Mouse (Mus musculus) heart, embryonic 16.5 days (tissue): ENCODE measurements at regions not wholly inside any gene's neighbourhood (a gene's known extent, or its start where the extent isn't known, plus 50 kb on each side); places are given as distances from the start of the nearest gene placed in this dataset.

Source experiments
- ATAC-seq: fragments of 200-750 bp; cut with Nextera tagmentation; replicated peaks from 2 replicates; pipeline ENCODE4 v1.8.0; 2017; ENCODE audit warnings: moderate number of reproducible peaks; ENCODE audit not compliant: insufficient read depth, low FRiP score; ENCODE audit errors: extremely low read depth
- H3K27ac ChIP-seq: fragments of 300-500 bp; sonication (generic); 2 replicates; pipeline ENCODE4 v1.5.1; 2014; ENCODE audit warnings: mild to moderate bottlenecking, low read length, control low read depth, moderate library complexity
- H3K27me3 ChIP-seq: fragments of 300-500 bp; sonication (generic); 2 replicates; pipeline ENCODE4 v1.6.1; 2014; ENCODE audit warnings: low read length, mixed read lengths; ENCODE audit not compliant: control insufficient read depth, insufficient read depth
- H3K36me3 ChIP-seq: fragments of 300-500 bp; sonication (generic); 2 replicates; pipeline ENCODE4 v1.6.1; 2014; ENCODE audit not compliant: control insufficient read depth, insufficient read depth
- H3K4me1 ChIP-seq: fragments of 300-500 bp; sonication (generic); 2 replicates; pipeline ENCODE4 v1.6.1; 2014; ENCODE audit warnings: low read length, mixed read lengths; ENCODE audit not compliant: control insufficient read depth, insufficient read depth
- H3K4me2 ChIP-seq: fragments of 300-500 bp; sonication (generic); 2 replicates; pipeline ENCODE4 v1.6.1; 2014; ENCODE audit warnings: low read depth, mild to moderate bottlenecking, control low read depth, low read length
- H3K4me3 ChIP-seq: fragments of 300-500 bp; sonication (generic); 2 replicates; pipeline ENCODE4 v1.5.1; 2014; ENCODE audit warnings: mild to moderate bottlenecking, control low read depth, low read length
- H3K9ac ChIP-seq: fragments of 300-500 bp; sonication (generic); 2 replicates; pipeline ENCODE4 v1.6.1; 2014; ENCODE audit warnings: low read length, control low read depth
- H3K9me3 ChIP-seq: fragments of 300-500 bp; sonication (generic); replicated peaks from 2 replicates; pipeline ENCODE4 v1.6.1; 2016; ENCODE audit warnings: low read length; ENCODE audit not compliant: control insufficient read depth
- WGBS: fragments of 180-500 bp; shearing (Covaris S2); extraction: QIAGEN DNeasy Blood & Tissue Kit; methylation state at CpG from one replicate; pipeline ENCODE4 v1.1.7; 2014; 5-methylcytosine and 5-hydroxymethylcytosine counted together

GRCm38 (mm10) chr13:43852888-43853287 is 68.3 kb downstream of the Cd83 start:
- WGBS: 70% methylated on average over 1 of the region's 1 CpGs
- H3K27me3 ChIP-seq: no peaks in the 10 kb centered on the region

GRCm38 (mm10) chr13:43854973-43855372 is 70.4 kb downstream of the Cd83 start:
- no peak for ATAC-seq
- 92% methylated on average over 2 of the region's 2 CpGs for WGBS
- H3K27me3 ChIP-seq: no peaks in the 10 kb centered on the region

More at GRCm38 (mm10) chr13:43852888-43853287, 68.3 kb downstream of the Cd83 start:
- no peak overlapping the region for H3K4me2 ChIP-seq
- no peak for ATAC-seq
- H3K27ac ChIP-seq: no peak overlapping the region
- H3K9me3 ChIP-seq: no peaks in the 10 kb centered on the region
- no peak overlapping the region for H3K4me3 ChIP-seq
- no peaks in the 10 kb centered on the region for H3K36me3 ChIP-seq
- H3K4me1 ChIP-seq: no peaks in the 10 kb centered on the region
- no peak overlapping the region for H3K9ac ChIP-seq

GRCm38 (mm10) chr13:43860932-43861331 is 76.4 kb downstream of the Cd83 start:
- Histone ChIP-seq H3K9ac (no peak overlapping the region), H3K4me1 (peaks cover 12% of the 10 kb centered on the region), H3K27me3 (no peaks in the 10 kb centered on the region), H3K9me3 (no peaks in the 10 kb centered on the region), H3K27ac (no peak overlapping the region), H3K4me3 (no peak overlapping the region), H3K36me3 (no peaks in the 10 kb centered on the region), H3K4me2 (no peak overlapping the region)
- 57% methylated on average over 4 of the region's 4 CpGs for WGBS
- no peak for ATAC-seq

More at GRCm38 (mm10) chr13:43854973-43855372, 70.4 kb downstream of the Cd83 start:
- H3K27ac ChIP-seq: no peak overlapping the region
- no peaks in the 10 kb centered on the region for H3K9me3 ChIP-seq
- H3K36me3 ChIP-seq: no peaks in the 10 kb centered on the region
- H3K4me1 ChIP-seq: no peaks in the 10 kb centered on the region
- no peak overlapping the region for H3K4me2 ChIP-seq
- no peak overlapping the region for H3K4me3 ChIP-seq
- no peak overlapping the region for H3K9ac ChIP-seq

GRCm38 (mm10) chr13:43861424-43861823 is 76.8 kb downstream of the Cd83 start:
- no peak overlapping the region for H3K27ac ChIP-seq
- peaks cover 12% of the 10 kb centered on the region for H3K4me1 ChIP-seq
- H3K9ac ChIP-seq: no peak overlapping the region
- no peak overlapping the region for H3K4me2 ChIP-seq
- no peak for ATAC-seq
- no peaks in the 10 kb centered on the region for H3K9me3 ChIP-seq
- H3K4me3 ChIP-seq: no peak overlapping the region
- H3K36me3 ChIP-seq: no peaks in the 10 kb centered on the region
- no peaks in the 10 kb centered on the region for H3K27me3 ChIP-seq
- WGBS: 78% methylated on average over 7 of the region's 7 CpGs

GRCm38 (mm10) chr13:43862056-43862455 is 77.5 kb downstream of the Cd83 start:
- H3K27me3 ChIP-seq: no peaks in the 10 kb centered on the region

GRCm38 (mm10) chr13:43862586-43862985 is 78.0 kb downstream of the Cd83 start:
- H3K4me2 ChIP-seq: no peak overlapping the region
- H3K36me3 ChIP-seq: no peaks in the 10 kb centered on the region
- whole genome bisulfite sequencing: 60% methylated on average over 6 of the region's 6 CpGs
- no peak overlapping the region for H3K4me3 ChIP-seq
- no peak overlapping the region for H3K9ac ChIP-seq
- no peaks in the 10 kb centered on the region for H3K27me3 ChIP-seq
- H3K4me1 ChIP-seq: peaks cover 12% of the 10 kb centered on the region
- ATAC-seq: no peak
- 0 out of 2 replicates have a peak overlapping the region, but pooled peaks have one; percentile 55 for H3K27ac ChIP-seq
- H3K9me3 ChIP-seq: no peaks in the 10 kb centered on the region

More at GRCm38 (mm10) chr13:43862056-43862455, 77.5 kb downstream of the Cd83 start:
- H3K36me3 ChIP-seq: no peaks in the 10 kb centered on the region
- no peak overlapping the region for H3K27ac ChIP-seq
- no peak overlapping the region for H3K9ac ChIP-seq
- WGBS: 81% methylated on average over 5 of the region's 5 CpGs
- no peak overlapping the region for H3K4me2 ChIP-seq
- H3K9me3 ChIP-seq: no peaks in the 10 kb centered on the region
- H3K4me1 ChIP-seq: peaks cover 12% of the 10 kb centered on the region
- ATAC-seq: no peak
- no peak overlapping the region for H3K4me3 ChIP-seq

GRCm38 (mm10) chr13:43863581-43864100 is 79.1 kb downstream of the Cd83 start:
- peak overlapping the region; percentile 72 for H3K9ac ChIP-seq
- H3K4me2 ChIP-seq: peak overlapping the region; percentile 78; the same call in 1 of the 2 replicates

GRCm38 (mm10) chr13:43864153-43864861 is 79.7 kb downstream of the Cd83 start:
- H3K4me1 ChIP-seq: peaks cover 12% of the 10 kb centered on the region
- ATAC-seq: peak; percentile 100
- no peaks in the 10 kb centered on the region for H3K36me3 ChIP-seq
- no peaks in the 10 kb centered on the region for H3K27me3 ChIP-seq
- peak overlapping the region; percentile 51 for H3K4me3 ChIP-seq
- no peaks in the 10 kb centered on the region for H3K9me3 ChIP-seq
- H3K27ac ChIP-seq: peak overlapping the region; percentile 84
- WGBS: 1% methylated on average over 35 of the region's 35 CpGs
- peak overlapping the region; percentile 73 for H3K9ac ChIP-seq
- H3K4me2 ChIP-seq: peak overlapping the region; percentile 78

More at GRCm38 (mm10) chr13:43863581-43864100, 79.1 kb downstream of the Cd83 start:
- Histone ChIP-seq H3K27ac (peak overlapping the region; percentile 84; the same call in 1 of the 2 replicates), H3K36me3 (no peaks in the 10 kb centered on the region), H3K4me1 (peaks cover 12% of the 10 kb centered on the region), H3K9me3 (no peaks in the 10 kb centered on the region), H3K4me3 (no peak overlapping the region), H3K27me3 (no peaks in the 10 kb centered on the region)
- 90% methylated on average over 7 of the region's 7 CpGs for WGBS
- no peak for ATAC-seq

- Histone ChIP-seq H3K4me2 (peak overlapping the region; percentile 73), H3K4me3 (peak overlapping the region; percentile 46), H3K27me3 (no peaks in the 10 kb centered on the region), H3K36me3 (no peaks in the 10 kb centered on the region), H3K9me3 (no peaks in the 10 kb centered on the region), H3K4me1 (peaks cover 12% of the 10 kb centered on the region), H3K9ac (peak overlapping the region; percentile 73), H3K27ac (peak overlapping the region; percentile 69)
- 0 out of 2 replicates have a peak, but pooled peaks have one; percentile 1 for ATAC-seq
- WGBS: 6% methylated on average over 20 of the region's 20 CpGs
Observed at GRCm38 (mm10) chr13:43865036-43865435, 80.5 kb downstream of the Cd83 start.
